Mouse (Mus musculus): ENCODE measurements around the gene Adam19.

Gene Adam19

GRCm38 (mm10) chr11:46097062-46097461, 41.3 kb downstream of the Adam19 start:
- no peak for DNase-seq (ENCODE audit: low read depth, low spot score)

GRCm38 (mm10) chr11:46102107-46102506, 46.3 kb downstream of the Adam19 start:
- DNase-seq (ENCODE audit: low read depth, low spot score): no peak

GRCm38 (mm10) chr11:46107046-46107445, 51.3 kb downstream of the Adam19 start:
- no peak for DNase-seq (ENCODE audit: low read depth, low spot score)

- DNase-seq (ENCODE audit: low read depth, low spot score): no peak
Measured at GRCm38 (mm10) chr11:46109206-46109605, 53.4 kb downstream of the Adam19 start.

GRCm38 (mm10) chr11:46110156-46110944, 54.6 kb downstream of the Adam19 start:
- no peak for DNase-seq (ENCODE audit: low read depth, low spot score)

GRCm38 (mm10) chr11:46110945-46111287, 55.1 kb downstream of the Adam19 start:
- no peak for DNase-seq (ENCODE audit: low read depth, low spot score)

GRCm38 (mm10) chr11:46113211-46113610, 57.4 kb downstream of the Adam19 start:
- no peak for DNase-seq (ENCODE audit: low read depth, low spot score)

GRCm38 (mm10) chr11:46114221-46114620, 58.4 kb downstream of the Adam19 start:
- DNase-seq (ENCODE audit: low read depth, low spot score): no peak

GRCm38 (mm10) chr11:46115011-46115410, 59.2 kb downstream of the Adam19 start:
- DNase-seq (ENCODE audit: low read depth, low spot score): no peak

- DNase-seq (ENCODE audit: low read depth, low spot score): no peak
Measured at GRCm38 (mm10) chr11:46115411-46116173, 59.8 kb downstream of the Adam19 start.

- DNase-seq (ENCODE audit: low read depth, low spot score): no peak
Measured at GRCm38 (mm10) chr11:46116510-46116909, 60.7 kb downstream of the Adam19 start.

- DNase-seq (ENCODE audit: low read depth, low spot score): no peak
Measured at GRCm38 (mm10) chr11:46119624-46120023, 63.8 kb downstream of the Adam19 start.

GRCm38 (mm10) chr11:46120084-46120483, 64.3 kb downstream of the Adam19 start:
- DNase-seq (ENCODE audit: low read depth, low spot score): no peak

GRCm38 (mm10) chr11:46121666-46122065, 65.9 kb downstream of the Adam19 start:
- DNase-seq (ENCODE audit: low read depth, low spot score): no peak

GRCm38 (mm10) chr11:46122875-46123274, 67.1 kb downstream of the Adam19 start:
- no peak for DNase-seq (ENCODE audit: low read depth, low spot score)

- DNase-seq (ENCODE audit: low read depth, low spot score): no peak
Measured at GRCm38 (mm10) chr11:46123328-46123866, 67.6 kb downstream of the Adam19 start.

GRCm38 (mm10) chr11:46125093-46125834, 69.5 kb downstream of the Adam19 start:
- no peak for DNase-seq (ENCODE audit: low read depth, low spot score)

GRCm38 (mm10) chr11:46125835-46126229, 70.0 kb downstream of the Adam19 start:
- no peak for DNase-seq (ENCODE audit: low read depth, low spot score)

- DNase-seq (ENCODE audit: low read depth, low spot score): no peak
Measured at GRCm38 (mm10) chr11:46126317-46126716, 70.5 kb downstream of the Adam19 start.

GRCm38 (mm10) chr11:46126827-46127410, 71.1 kb downstream of the Adam19 start:
- DNase-seq (ENCODE audit: low read depth, low spot score): no peak
